Mouse (Mus musculus) megakaryocyte, embryonic 14.5 days (primary cell): Measurements from ENCODE around the gene 1700020A23Rik.

Experiments used
- FLI1 ChIP-seq: IDR thresholded peaks from 2 replicates; pipeline ENCODE4 v1.6.1; 2012; ENCODE audit warnings: low read length, inconsistent platforms, mixed read lengths
- GATA1 ChIP-seq: IDR thresholded peaks from 3 replicates; pipeline ENCODE4 v1.6.1; 2012; ENCODE audit warnings: mixed read lengths, low read length, inconsistent platforms, borderline replicate concordance

DNA sequence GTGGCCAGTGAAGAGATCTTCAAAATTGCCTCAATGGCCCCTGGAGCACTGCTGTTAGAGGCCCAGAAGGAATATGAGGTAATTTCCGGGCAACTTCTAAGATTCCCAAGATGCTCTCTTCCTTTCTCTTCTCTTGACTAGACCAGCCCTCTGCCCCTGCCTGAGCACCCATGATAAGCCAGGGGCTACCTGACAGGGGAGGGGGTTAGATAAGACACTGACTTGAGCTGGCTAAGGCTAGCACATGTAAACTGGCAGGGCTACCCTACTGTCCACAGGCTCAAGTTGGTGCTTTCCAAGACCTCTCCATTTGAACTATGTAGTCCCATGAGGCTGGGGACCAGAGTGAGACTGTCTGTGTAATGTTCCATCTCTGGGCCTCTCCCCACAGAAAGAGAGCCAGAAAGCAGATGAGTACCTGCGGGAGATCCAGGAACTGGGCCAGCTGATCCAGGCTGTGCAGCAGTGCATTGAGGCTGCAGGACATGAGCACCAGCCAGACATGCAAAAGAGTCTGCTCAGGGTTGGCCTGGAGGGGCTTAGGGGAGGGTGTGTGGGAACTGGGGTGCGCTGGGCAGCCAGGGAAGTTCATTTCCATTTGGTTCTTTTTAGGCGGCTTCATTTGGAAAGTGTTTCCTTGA is 34.9 kb downstream of the 1700020A23Rik start:
- TF ChIP-seq GATA1 (no peak), FLI1 (no peak)
